Mouse (Mus musculus) lung, postnatal 0 days (tissue): ENCODE measurements at regions not wholly inside any gene's neighbourhood (a gene's known extent, or its start where the extent isn't known, plus 50 kb on each side); places are given as distances from the start of the nearest gene placed in this dataset.

ENCODE experiments used
- CTCF ChIP-seq: IDR thresholded peaks from 2 replicates; pipeline ENCODE4 v1.5.1; 2016; ENCODE audit warnings: antibody characterized with exemption, mild to moderate bottlenecking
- EP300 ChIP-seq: IDR thresholded peaks from 2 replicates; pipeline ENCODE4 v1.6.1; 2016; ENCODE audit warnings: antibody characterized with exemption, mild to moderate bottlenecking, control low read depth

- TF ChIP-seq EP300 (no peak), CTCF (no peak)
Observed at GRCm38 (mm10) chr6:140953721-140954120, 224.6 kb downstream of the Gm11077 start.
